Mouse (Mus musculus): ENCODE measurements at regions not wholly inside any gene's neighbourhood (a gene's known extent, or its start where the extent isn't known, plus 50 kb on each side); places are given as distances from the start of the nearest gene placed in this dataset.
A peak's percentile ranks its signal among the peaks of the same experiment; 100 is the strongest.
"Not testable (repeated sequence)": the region's sequence is repeated elsewhere in the genome, so short reads cannot be mapped to it uniquely, and the experiment has no call there.

DNA sequence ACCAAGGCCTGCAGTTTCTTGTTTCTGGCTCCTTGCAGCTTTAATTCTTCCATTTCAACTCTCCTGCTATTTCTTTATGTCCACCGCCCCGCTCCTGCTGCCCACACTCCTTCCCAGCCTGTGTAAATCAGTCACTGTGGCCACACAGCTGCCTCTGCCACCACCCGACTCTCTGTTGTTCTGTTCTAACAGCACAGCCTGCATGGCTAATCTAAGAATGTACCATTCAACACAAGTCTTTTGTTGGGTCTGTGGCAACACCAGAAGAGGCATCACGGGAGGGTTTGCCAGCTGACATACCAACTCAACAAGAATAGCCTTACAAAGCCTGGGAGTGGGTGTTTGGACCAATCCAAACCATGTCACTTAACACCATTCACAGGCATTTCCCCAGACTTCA, 264.9 kb upstream of the Pum3 start:
- DNase-seq (ENCODE audit: low spot score in 2 of 2): peak in 1 of 2 experiments; percentile 22

DNA sequence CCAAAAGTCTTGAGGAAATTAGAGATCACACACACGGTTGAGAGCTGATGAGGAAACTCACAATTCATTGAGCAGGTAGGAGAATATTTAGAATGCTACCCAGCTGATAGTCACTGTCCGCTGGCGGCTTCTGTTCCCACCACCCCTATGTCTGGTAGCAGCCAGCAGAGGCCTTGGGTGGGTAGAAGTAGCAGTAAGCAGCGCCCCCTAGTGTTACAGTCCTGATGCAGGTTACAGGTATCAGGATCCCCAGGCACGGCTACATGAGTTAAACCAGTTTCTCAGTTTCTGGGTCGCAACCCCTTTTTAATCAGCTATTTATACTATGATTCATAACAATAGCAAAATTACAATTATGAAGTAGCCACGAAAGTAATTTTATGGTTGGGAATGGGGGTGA, 264.1 kb upstream of the Pum3 start:
- no peak for DNase-seq (ENCODE audit: low spot score in 2 of 2)

DNA sequence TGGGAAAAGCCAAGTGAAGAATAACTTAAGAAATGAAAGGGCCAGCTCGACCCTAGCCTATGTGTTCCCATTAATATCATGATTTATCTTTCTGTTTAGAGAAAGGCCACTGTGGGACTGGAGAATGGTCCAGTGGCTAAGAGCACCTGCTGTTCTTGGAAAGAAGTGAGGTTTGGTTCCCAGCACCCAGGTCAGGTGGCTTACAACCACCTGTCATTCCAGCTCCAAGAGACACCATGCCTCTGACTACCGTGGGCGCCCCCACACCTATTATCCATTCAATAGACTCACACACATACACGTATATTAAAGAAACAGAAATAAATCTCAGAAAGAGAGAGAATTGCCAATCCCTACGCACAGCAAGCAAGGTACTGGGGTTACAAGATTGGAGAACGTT, 263.3 kb upstream of the Pum3 start:
- DNase-seq (ENCODE audit: low spot score in 2 of 2): no peak

DNA sequence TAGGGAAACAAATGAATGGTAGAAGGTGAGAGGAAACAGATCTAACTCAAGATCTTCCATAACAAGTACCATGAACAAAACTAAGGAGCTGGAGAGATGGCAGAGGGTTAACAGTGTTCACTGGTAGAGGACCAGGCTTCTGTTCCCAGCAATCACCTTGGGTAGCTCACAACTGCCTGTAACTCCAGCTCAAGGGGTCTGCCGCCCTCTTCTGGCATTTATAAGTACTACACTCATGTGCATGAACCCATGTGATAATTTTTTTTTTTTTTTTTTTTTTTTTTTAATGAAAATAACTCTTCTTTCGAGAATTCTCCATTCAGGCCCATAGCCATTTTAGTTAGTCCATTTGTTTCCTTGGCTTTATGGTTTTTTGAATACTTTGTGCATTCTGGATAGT, 253.8 kb upstream of the Pum3 start:
- DNase-seq (ENCODE audit: low spot score in 2 of 2): no peak

DNA sequence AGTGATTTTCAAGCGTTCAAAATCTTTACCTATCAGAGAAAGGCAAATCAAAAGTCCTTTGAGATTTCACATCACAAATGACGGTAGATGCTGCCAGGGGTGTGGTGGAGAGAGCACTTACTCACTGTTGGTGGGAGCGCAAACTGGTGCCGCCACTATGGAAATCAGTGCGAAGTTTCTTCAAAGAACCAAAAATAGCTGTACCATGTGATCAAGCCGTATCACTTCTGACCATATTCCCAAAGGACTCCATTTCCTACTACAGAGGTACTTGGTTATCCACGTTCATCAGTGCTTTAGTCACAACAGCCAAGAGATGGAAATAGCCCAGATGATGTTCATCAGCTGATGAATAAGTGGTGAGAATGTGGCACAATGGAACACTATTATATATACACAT, 249.8 kb upstream of the Pum3 start:
- DNase-seq (ENCODE audit: low spot score in 2 of 2): no peak

DNA sequence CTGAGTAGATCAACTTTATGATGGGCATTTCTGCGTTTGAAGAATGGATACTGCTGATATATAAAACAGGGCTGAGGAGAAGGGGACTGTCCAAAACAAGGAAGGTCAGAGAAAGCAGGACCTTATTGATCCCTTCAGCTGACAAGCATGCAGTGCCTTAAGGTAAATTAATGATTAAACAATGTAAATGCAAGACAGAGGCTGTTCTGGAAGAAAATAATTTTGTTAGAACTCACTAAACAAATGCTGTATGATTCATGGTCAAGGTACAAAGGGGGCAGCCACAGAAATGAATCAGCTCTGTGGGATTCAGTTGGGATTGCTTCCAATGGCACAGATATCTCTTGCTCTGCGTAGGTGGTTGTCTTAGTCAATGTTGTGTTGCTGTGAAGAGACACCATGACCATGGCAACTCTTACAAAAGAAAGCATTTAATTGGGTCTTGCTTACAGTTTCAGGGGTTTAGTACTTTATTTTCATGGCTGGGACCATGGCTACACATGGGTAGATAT, 243.1 kb upstream of the Pum3 start:
- DNase-seq (ENCODE audit: low spot score in 2 of 2): no peak

DNA sequence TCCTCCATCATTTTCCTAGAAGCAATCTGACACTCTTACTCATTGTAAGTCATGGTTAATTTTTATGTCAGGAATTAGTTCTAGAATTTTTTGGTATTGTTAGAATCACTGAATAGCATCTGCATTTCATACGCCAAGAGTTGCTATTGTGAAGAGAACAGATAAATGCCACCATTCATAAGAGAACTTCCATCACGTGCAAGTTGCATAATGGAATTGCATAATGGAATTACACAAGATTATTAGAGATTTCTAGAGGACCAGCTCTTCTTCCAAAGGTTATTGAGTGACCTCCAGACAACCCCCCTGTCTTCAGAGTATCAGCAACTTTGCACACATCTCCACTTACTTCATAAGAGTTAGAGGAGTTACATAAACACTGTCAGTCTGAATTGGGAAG, 233.7 kb upstream of the Pum3 start:
- no peak for DNase-seq (ENCODE audit: low spot score in 2 of 2)

DNA sequence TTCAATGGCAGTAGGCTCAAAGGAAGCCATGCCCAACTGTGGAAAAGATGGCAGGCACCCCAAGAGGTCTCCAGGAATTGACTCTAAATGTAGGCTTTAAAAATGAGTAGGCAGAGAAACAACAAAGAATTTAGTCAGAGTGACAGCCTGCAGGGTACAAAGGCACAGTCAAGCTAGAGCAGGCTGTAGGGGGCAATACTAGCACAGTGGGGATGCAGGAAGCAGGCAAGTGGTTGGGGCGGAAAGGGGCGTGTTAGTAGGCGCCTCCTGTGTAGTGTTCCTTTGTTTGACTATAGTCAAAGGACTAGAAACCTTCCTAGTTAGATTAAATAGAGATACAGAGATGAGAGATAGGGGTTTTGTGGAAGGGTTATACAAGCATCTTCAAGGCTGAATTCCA, 211.4 kb upstream of the Pum3 start:
- DNase-seq (ENCODE audit: low spot score in 2 of 2): no peak

DNA sequence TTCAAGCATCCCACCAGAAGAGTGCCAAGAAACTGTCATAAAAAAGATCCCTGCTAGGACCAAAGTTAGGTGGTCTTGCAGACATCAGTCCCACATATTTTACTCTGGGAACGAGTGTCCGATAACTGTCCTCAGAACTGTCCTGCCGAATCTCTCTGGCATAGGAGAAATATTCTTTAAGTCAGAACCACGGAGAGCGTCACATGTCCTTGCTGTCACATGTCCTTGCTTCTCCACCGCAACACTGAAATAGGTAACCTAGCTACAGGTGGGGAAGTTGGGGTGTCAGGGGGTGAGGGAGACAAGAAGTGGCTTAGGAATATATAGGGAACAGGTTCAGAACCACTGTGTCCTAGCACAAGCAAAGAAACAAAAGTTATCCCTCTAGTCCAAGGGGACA, 203.5 kb upstream of the Pum3 start:
- no peak for DNase-seq (ENCODE audit: low spot score in 2 of 2)

DNA sequence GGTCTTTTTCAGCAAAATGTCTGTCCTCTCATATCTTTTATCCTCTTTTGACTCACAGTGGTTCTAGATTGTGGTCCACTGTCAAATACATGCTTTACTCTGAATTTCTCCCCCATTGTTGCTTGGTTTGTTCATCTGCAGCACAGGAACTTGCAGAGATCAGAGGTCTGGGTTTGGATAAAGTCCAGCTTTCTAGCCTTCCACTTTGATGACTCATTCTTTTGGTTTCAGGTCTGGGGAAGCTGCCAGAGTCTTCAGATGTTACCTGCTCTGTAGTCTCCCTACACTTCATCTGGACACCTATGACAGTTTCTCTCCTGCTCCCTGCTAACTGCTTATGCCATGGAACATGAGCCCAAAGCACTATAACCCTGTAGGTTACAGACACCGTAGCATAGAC, 198.0 kb upstream of the Pum3 start:
- DNase-seq (ENCODE audit: low spot score in 2 of 2): no peak

DNA sequence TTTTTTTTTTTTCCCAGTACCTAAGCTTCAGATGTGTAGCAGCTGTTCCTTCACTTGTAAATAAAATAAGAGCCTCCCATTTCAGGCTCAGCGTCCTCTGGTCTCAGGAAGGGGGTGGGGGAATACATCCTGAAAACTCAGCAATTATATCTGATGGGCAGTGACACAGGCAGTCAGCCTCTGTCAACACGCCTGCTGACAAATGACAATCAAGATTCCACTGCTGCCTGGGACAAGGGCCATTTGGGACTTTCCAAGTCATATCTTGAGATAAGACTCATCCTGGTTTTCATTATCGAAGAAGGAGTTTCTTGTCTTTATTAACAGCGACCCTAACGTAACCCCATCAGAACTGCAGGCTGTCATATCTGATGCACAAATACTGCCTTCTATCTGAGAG, 187.9 kb upstream of the Pum3 start:
- no peak for DNase-seq (ENCODE audit: low spot score in 2 of 2)

DNA sequence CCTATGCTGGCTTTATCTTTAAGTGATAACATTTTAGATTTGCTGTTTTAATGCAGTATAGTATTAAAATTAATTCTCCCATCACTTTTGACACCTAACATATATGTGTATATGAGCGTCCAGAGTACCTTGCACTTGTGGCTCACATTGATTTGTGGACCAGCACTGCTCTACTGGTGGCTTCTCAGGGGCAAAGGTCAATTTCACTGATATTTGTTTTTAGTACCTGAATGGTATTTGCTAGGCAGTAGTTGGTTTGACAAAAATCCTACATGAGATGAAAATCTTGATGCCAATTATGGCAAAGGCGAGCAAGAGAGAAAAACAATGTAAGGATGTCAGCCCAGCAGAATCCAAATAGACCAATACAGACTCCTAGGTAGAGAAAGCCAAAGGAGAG, 177.3 kb upstream of the Pum3 start:
- no peak for DNase-seq (ENCODE audit: low spot score in 2 of 2)

DNA sequence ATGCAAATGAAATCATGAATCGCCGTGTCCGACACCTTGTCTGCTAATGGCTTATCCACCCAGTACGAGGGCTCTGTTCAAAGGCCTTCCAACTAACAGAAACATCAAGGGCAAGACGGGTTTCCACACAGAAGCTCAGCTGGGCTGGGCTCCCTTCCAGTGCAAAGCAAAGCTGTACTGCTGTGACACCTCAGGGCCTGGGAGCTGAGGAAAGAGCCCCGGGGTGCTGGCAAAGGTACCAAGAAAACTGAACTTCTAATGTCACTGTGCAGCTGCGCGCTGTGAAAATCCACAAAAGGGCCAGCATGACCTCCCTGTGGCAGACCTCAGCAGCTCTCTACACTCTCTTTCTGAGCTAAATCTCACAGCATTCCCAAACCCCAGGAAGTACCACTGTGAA, 173.7 kb upstream of the Pum3 start:
- peak in 1 of 2 experiments; percentile 13 for DNase-seq (ENCODE audit: low spot score in 2 of 2)

DNA sequence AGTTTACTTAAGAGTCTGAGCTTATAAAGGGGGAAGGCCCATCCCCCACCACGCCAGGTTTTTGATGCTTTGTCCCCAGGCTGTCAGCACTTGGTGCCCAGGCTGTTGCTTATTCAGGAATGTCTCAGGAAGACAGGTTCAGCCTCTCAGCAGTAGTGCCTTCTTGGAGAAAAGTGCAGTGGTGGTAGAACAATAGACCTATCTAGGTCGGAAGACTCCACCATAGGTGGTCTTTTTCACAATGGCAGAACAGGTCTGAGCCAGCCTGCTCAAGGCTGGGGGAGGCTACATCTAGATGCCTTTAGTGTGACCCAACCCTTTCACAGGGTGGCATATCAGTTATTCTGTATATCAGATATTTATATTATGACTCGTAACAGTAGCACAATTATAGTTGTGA, 171.9 kb upstream of the Pum3 start:
- DNase-seq (ENCODE audit: low spot score in 2 of 2): no peak

DNA sequence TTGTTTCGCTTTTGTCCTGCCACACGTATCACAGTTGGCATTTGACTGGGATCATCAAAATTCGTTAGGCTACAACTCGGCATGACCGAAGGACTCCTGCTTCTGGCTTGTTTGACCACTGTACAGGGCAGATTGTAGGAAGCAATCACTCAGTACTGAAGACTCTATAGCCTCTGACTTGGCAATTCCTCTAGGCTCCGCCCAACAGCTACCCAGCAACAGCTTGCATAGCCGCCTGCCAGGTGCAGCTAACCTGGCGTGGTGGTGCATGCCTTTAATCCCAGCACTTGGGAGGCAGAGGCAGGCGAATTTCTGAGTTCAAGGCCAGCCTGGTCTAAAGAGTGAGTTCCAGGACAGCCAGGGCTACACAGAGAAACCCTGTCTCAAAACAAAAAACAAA, 170.8 kb upstream of the Pum3 start:
- not testable (repeated sequence) for DNase-seq (ENCODE audit: low spot score in 2 of 2)

DNA sequence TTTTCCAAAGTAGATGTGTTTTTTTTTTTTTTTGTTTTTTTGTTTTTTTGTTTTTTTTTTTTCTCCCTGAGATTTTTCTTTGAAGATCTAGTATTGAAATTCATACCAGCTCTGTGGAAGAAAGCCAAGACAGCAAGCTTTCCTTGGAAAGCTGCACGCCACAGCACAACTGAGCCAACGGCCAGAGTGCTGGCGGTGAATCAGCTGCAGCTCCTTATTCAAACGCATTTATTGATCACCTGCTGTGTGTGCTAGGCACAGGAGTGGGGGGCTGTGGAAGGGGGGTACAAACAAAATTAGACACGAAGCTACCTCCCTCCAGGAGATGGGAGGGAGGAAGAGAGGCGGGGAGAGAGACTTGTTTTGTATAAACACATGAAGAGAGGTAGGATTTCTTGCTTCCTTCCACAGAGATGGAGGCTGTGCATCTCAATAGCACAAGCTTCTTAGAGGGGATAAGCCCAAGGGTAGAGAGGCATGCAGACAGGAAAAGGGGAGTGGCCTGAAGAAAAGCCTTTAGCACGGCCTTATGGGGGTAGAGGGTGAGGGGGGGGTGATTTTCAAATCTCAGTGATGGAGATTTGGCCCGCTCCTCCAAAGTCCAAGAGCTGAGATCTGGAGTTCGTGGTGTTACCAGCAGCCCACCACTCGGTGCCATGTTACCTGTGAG, 170.1 kb upstream of the Pum3 start:
- peak in 1 of 2 experiments; percentile 25 for DNase-seq (ENCODE audit: low spot score in 2 of 2)

DNA sequence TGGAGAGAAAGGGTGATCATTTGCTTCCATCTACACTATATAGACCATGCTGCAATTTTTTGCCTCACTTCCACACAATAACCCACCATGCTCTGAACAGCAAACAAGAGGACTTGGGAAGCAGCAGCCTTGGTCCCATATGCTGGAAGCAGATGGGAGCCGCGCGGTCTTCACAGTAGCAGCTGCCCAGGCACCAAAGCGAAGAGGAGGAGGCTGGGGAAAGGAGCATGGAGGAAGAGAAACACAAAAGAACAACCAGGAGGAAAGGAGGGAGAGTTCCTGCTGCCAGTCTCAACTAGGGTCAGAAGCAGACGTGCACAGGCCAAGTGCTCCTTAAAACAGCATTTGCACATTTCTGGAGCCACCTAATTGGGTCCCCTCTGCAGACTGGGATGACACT, 168.7 kb upstream of the Pum3 start:
- peak in 1 of 2 experiments; percentile 21 for DNase-seq (ENCODE audit: low spot score in 2 of 2)

DNA sequence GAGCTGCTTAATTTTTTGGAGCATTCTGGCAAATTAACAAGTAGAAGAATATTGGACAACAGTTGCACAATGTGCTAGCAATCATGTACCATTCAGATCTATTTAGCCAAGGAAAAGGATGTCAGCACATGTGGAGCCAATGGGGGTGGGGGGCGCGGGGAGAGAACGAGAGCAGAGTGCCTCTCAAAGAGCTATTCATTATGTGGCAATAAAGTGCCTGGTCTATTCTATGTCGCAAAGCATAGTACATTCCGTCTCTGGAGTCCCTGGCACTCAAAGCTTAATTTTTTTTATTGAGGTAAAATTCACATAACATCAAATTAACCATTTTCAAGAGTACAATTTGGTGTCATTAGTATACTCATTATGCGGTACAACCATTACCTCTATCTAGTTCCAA, 155.9 kb upstream of the Pum3 start:
- DNase-seq (ENCODE audit: low spot score in 2 of 2): no peak

DNA sequence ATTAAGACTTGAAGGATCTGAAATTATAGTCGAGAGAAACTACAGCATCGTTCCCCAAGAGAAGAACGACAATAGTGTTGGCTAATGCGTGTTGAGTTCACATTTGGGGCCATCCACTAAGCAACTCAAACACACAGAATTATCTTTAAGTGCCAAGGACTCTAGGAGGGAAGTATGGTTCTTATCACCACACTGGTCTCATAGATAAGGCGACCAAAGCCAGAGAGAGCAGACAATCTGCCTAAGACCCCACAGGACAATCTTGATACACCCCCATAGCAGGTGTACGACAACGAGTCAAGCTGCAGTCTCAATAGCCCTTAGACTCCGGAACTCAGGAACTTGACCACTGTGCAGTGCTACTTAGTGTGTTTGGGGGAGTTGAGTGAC, 152.5 kb upstream of the Pum3 start:
- DNase-seq (ENCODE audit: low spot score in 2 of 2): no peak

DNA sequence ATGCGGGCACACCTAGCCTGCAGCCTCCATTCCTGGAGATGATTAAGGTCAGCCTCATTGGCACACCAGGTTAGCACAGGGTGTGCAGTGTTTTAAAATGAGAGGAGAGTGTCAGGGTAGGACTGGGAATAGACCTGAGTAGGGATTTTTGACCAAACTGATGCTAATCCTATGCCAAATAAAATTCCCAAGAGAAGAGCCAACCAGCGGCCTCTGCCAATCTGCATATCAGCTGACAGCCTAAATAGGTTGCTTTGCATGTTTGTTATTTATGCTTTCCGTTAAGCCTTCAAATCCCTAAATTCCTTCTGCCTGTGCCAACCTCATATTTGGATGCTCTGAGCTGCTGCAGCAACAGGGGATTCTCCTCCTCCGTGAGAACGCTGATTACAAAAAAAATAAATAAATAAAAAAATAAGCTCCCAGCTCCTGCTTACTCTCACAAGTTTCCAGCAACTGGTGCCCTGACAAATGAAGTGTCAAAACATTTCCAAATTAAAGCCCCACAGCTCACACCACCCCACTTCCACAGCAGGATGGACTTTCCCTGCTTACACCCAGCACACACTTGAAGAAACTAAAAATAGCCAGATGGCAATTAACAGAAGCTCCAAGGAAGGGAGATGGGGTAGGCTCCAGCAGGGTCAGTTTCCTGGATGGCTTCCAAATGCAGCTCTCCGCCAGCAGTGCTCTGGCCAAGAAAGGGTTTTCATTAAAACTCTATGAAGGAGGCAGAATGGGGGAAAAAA, 151.9 kb upstream of the Pum3 start:
- DNase-seq (ENCODE audit: low spot score in 2 of 2): no peak

DNA sequence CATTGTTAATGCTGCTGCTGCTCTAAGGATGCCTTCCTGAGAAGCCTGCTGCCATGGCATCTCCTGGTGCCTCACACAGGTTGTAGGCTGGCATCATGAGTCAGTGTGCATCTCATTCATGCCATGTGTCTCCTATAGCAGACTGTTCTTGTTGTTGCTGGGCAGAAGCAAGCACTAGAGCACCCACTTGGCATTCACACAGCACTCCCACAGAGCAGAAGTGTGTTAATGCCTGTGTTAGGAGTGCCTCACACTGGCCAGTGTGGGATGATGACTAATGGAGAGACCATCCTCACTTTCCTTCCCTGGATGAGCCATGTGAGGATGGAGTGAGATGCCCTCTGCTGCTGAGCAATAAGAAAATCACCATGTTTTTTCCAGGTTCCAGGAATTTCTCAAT, 146.9 kb upstream of the Pum3 start:
- no peak for DNase-seq (ENCODE audit: low spot score in 2 of 2)

DNA sequence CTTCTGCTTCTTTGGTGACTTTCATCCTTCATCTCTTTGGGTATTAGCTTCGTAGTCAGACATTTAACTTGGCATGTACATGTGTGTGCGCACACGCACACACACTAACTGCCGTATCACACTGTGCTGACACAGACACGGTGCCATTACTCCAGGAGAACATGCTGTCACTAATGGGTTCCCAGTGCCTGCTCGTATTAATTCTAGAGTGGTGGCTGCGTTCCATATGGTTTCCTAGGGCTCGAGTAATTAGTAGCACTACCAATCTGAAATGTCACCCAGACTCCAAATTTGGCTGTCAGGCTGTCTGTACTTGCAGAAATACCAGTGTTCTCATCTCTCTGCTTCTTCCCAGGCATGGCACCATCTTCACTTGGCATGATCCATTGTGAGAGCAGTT, 137.3 kb upstream of the Pum3 start:
- no peak for DNase-seq (ENCODE audit: low spot score in 2 of 2)

DNA sequence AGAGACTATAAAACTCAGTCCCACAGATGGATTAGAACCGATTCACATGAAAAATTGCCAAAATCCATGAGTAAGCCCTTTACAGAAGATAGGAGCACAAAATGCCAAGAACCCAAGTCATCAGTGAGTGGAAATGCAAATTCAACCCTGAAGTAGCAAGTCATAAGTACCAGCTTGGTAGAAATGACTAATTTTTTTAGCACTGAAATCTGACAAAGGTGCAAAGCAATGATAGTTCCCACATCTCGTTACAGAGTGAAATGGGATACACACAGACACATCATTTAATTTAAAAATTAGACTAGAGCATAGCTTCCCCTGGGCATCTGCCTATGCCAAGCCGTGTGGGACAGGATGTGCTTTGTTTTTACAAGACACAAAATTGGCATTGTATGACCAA, 136.4 kb upstream of the Pum3 start:
- DNase-seq (ENCODE audit: low spot score in 2 of 2): no peak

DNA sequence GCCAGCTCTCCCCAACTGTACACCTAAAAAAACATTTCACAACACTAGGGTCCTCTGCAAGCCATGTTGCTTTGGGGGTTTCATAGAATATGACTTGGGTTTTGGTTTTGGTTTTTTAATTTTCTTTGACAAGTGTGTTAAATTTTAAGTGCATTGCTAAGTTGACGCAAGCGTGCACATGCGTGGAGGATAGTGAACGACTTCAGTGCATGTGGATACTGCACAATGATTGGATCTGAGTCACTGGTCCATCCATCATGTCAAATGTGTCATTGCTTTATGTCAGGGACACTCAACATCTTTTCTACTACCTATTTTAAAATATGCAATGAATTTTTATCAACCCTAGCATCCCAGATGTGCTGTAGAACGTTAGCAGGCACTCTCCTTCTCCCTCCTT, 134.5 kb upstream of the Pum3 start:
- no peak for DNase-seq (ENCODE audit: low spot score in 2 of 2)

Measured in frontal cortex, postnatal 10 days (tissue).